Mouse (Mus musculus) G1E (cell line): ENCODE measurements around the gene Abca14.

Experiments
- CTCF ChIP-seq: IDR thresholded peaks from 2 replicates; pipeline ENCODE4 v1.5.1; 2012; ENCODE audit warnings: low read depth, low read length, inconsistent platforms, mixed read lengths
- GATA1 ChIP-seq: IDR thresholded peaks from 2 replicates; pipeline ENCODE4 v1.6.1; 2012; ENCODE audit warnings: borderline replicate concordance, low read length, inconsistent platforms, mixed read lengths
- POLR2AphosphoS5 ChIP-seq: IDR thresholded peaks from 2 replicates; pipeline ENCODE4 v1.6.1; 2012; ENCODE audit warnings: low read depth, low read length, inconsistent platforms; ENCODE audit not compliant: insufficient replicate concordance
- TAL1 ChIP-seq: conservative IDR thresholded peaks from 2 replicates; pipeline ENCODE4 v1.6.1; 2012; ENCODE audit warnings: low read depth, low read length, inconsistent platforms, mixed read lengths

DNA sequence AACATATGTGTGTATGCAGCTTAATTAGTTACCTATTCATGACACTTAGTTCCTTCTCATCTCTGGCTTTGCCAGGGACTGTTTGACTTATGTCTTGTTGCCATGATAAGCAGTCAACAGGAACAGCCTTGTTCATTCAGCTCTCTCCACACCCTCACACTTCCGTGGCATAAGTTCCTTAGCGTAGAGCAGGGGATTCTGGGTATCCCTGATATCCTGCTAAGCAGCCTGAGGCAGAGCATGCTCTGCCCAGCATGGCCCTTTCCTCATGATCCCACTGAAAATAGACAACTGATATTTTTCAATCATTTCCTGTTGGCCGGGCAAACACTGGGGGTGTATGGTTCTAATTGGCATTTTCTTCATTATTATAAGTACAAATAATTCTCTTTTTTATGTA, 26.1 kb upstream of the Abca14 start:
- TF ChIP-seq CTCF (no peak), TAL1 (no peak), GATA1 (no peak), POLR2AphosphoS5 (no peak)
